Mouse (Mus musculus) adrenal gland, postnatal 10 days (tissue): ENCODE data around the gene Atp8b4. TPM values are rescaled to one million over a fixed set of nuclear protein-coding genes. Genes with fewer than 3 reads are reported as not detected.

Source experiments
- DNase-seq: peaks from one replicate; pipeline ENCODE4 v3.0.0; 2021; ENCODE audit warnings: mixed read lengths
- total RNA-seq, 2 experiments: library from RNA; stranded (reverse); gene quantifications; 2 replicates each; pipeline ENCODE4 v1.2.3; 2021

Gene Atp8b4
- total RNA-seq, 2 experiments from 2014 or later = 0.99 to 1.5 TPM

- no peak for DNase-seq
These were observed 139.2 kb downstream of the Atp8b4 start for GRCm38 (mm10) chr2:126361131-126361810.

DNA sequence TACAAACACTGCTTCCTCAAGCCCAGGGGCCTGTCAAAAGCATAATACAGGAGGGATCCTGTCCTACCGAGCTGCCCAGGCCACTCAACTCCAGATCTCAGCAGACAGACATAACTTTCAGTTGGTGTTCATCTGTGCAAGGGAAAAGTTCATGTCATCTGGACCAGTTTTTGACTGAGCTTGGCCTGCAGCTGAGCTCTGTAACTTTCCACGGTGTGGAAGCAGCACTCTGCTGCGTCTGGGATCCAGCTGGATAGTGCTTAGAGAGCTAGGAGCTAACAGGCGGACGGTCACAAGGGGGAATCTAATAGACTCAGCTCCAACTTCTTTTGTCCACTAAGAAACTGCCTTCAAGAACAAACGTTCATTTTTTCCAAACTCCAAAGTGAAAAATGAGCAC lies 139.8 kb downstream of the Atp8b4 start:
- no peak for DNase-seq

GRCm38 (mm10) chr2:126359965-126360364 lies 140.5 kb downstream of the Atp8b4 start:
- DNase-seq = no peak

DNA sequence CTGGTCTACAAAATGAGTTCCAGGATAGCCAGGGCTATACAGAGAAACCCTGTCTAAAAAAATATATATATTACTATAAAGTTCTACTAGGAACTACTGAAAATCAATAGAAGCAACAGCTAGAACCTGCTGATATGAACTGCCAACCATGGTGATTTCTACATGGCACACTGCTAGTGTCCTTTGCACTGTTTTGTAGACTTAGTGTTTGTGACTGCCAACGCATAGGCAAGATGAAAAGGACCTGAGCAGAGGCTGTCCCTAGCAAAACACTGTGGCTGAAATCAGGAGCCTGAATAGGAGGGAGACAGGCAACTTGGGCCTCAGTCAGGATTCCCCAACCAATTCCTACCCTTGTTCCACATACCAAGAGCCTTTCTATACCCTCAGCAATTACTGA lies 141.2 kb downstream of the Atp8b4 start:
- no peak for DNase-seq

GRCm38 (mm10) chr2:126358741-126359140 lies 141.7 kb downstream of the Atp8b4 start:
- no peak for DNase-seq

DNA sequence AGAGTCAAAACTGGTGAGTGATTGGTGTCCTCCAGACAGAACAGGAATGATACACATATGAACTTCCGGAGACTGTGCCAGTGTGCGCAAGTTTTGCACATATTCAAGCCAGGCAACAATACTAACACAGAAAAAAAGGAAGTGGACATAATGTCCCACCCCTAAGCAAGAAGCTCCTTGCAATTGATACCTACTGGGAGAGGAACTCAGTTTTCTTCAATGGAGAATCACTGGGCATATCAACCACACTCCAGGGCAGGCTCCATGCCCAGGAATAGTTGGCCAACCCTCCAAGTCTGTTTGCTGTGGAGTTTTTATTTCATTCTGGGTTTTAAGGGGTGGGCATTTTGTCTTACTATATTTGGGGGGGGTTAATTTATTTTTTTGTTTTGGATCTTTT lies 145.2 kb downstream of the Atp8b4 start:
- no peak for DNase-seq

DNA sequence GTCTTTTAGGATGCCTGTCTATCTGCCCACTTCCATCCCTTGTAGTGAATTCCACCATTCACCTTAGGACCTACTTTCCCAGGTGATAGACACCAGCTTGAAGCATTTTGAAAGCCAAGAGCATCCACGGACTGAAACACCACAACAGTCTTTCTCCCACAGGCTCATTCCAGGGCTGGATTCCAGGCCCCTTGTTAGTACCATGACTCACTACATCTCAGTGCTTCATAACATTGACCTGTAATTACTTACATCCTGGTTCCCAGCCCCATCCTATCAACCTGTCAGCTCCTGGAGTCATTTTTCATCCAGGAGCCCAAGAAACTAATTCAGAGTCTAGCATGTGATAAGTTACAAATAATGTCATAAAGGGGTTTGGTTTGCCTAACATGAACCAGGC lies 148.7 kb downstream of the Atp8b4 start:
- no peak for DNase-seq

DNA sequence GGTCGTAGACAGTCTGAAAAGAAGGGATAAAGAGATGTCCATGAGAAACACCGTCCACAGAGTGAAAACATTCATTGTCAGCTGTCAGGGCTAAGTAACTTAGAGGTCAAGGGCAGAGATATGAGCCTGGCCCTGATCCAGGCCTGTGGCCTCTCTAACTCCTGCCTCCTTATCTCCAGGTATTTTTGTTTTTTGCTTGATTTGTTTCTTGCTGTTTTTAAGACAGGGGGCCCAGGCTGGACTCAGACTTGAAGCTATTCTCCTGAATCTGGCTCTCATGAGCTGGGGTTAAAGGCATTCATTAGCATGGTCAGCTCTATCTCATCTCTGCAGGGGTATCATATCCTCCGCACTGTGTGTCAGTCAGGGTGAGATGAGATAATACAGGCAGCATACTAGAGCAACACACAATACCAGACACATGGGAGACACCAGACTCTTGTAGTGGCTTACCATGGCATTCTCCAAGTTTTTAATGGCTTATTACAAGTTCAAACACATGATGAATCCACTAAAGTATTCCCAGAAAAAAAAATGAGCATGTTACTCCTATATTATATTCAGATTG lies 157.4 kb downstream of the Atp8b4 start:
- no peak for DNase-seq

DNA sequence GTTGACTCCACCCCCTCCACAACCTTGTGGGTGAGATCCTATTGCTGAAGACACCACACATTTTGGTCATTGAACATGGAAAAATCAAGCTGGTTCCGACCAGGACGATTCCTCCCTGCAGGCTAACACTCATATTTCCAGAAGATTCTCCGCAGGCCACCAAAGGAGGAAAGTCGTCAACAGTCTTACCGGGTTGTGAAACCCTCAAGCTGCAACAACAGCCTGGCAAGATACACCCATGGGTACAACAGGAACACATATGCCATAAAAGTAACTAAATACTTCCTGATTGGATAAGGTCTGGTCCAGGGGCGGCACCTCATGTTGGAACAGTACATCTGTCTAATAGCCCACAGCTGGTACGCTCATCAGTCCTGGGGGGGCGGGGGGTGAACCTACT lies 159.0 kb downstream of the Atp8b4 start:
- DNase-seq = no peak

- no peak for DNase-seq
These were observed 160.3 kb downstream of the Atp8b4 start for GRCm38 (mm10) chr2:126340201-126340600.

GRCm38 (mm10) chr2:126339516-126339915 lies 161.0 kb downstream of the Atp8b4 start:
- peak; percentile 19 for DNase-seq

- no peak for DNase-seq
These were observed 163.3 kb downstream of the Atp8b4 start for GRCm38 (mm10) chr2:126337143-126337542.

- DNase-seq = no peak
These were observed 168.7 kb downstream of the Atp8b4 start for GRCm38 (mm10) chr2:126331794-126332193.

GRCm38 (mm10) chr2:126323206-126323605 lies 177.3 kb downstream of the Atp8b4 start:
- DNase-seq = no peak

DNA sequence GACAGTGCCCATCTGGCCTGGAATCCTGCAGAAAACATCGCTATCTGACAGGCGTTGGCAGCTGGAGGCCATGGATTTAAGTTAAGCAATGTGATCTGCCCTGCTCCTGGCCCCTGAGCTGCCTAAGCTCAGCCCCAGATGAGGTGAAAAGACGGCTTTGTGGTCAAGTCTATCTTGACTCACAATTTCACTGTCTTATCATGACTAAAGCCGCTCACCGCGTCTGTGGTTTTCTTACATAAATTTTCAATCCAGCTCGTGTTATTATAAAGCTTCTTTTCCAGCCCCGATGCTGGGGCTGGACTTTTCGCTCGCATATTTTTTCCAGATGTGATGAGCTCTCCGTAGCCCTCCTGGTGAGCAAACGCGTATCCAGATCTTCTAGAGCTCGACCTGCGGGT lies 177.8 kb downstream of the Atp8b4 start:
- DNase-seq = no peak

GRCm38 (mm10) chr2:126318071-126318470 lies 182.4 kb downstream of the Atp8b4 start:
- DNase-seq = no peak

DNA sequence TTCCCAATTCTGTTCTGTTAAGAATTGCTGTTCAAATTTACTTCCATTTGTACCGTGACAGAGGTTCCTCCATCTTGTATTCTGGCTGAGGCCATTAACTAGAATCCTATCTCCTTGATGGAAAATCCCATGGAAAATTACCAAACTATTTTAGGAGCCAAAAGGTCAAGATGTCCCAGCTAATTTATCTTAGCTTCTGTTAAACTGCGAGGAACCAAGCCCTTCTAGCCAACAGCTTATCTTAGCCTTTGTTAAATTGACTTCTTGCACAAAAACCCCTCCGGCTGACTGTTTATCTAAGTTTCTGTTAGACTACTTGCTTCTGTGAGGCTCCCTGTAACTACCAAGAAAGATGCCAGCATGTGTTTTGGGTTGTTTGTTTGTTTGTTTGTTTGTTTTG lies 183.5 kb downstream of the Atp8b4 start:
- DNase-seq = no peak

DNA sequence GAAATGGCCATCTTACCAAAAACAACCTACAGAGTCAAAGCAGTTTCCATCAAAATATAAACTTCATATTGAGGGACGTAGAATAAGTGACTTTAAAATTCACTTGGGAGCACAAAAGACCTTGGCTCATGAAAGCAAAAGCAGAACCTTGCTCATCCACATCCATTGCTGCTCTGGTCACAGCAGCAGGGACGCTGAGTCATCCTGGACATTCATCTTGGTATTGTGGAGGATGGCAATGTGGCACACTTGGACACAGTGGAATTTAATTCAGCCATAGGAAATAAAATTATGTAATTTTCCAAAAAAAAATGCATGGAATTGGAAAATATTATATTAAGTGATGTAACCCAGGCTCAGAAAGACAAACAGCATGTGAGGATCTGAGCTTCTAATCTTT lies 184.1 kb downstream of the Atp8b4 start:
- peak; percentile 10 for DNase-seq

DNA sequence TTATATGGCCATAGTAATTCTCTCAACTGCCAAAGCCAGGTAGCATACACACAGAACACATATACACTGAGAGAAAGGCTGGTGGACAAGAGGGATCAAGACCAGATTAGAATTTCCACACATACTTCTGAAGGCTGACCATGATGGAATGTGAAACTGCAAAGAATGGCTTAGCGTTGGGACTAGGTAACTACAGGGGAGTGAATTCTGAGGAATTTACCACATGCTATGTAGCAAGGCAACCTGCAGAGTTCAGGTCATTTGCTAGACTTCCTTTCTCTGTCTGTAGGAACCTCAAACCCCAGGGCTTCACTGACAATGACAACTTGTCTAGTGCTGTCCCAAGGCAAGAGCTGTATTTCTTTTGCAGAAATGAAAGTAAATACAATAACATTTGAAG lies 189.4 kb downstream of the Atp8b4 start:
- no peak for DNase-seq

DNA sequence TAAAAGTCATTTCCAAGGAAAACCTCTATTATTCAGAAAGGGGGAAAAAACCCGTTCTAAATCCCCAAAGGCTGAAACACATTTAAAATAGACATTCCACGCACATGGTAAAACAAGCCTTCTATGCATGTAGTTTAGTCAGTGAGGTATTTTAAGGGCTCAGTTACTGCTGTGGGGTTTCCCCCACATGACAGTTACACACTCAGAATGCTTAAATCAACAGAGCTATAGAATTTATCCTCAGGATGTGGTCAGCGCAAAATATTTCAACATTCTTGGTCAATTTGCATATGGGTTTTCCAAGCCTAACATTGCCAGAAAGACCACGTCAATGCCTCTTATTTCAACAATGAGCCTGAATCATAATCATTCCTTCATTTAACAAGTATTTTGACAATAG lies 190.5 kb downstream of the Atp8b4 start:
- DNase-seq = no peak

DNA sequence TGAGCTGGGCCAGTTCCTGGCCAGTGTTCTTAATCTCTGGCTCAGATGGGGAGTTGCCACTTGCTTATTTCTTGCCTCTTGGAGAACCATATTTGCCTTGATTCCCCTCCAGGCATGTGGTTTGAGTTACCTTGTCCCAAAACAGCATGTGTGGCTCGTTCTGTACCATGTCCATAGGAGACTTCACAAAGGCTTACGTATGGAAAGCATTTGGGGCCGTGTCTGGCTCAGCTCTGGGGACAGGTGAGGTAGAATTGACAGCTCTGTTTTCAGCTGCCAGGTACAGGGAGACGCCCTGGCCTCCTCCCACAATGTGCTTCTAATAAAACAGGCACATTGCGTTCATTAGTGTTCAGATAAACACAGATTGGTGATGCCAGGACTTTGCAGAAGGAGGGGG lies 195.9 kb downstream of the Atp8b4 start:
- no peak for DNase-seq

- peak; percentile 36 for DNase-seq
These were observed 197.2 kb downstream of the Atp8b4 start for GRCm38 (mm10) chr2:126303226-126303625.

DNA sequence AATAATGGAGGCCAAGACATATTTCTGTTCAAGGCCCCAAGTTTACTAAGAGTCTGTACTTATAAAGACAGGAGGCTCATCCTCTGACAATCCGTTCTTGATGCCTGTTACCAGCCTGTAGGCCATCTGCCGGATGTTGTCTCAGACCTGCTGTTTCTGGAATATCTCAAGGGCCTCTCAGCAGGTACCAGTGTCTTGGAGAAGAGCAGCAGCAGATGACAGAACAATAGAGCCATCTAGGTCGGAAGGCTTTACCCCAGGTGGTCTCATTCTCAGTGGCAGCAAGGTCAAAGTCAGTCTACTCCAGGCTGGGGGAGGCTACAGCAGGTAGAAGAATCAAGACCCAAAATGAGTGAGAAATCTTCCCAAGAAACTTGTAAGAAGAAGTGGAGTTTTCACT lies 198.1 kb downstream of the Atp8b4 start:
- no peak for DNase-seq

GRCm38 (mm10) chr2:126290702-126291101 lies 209.8 kb downstream of the Atp8b4 start:
- DNase-seq = no peak
